Mouse (Mus musculus): ENCODE results near the gene Psenen. TPM values are rescaled to one million over a fixed set of nuclear protein-coding genes. Genes with fewer than 3 reads are reported as not detected.
A peak's percentile ranks its signal among the peaks of the same experiment; 100 is the strongest.

Psenen gene
- polyA plus RNA-seq, 1 experiment from 2014 or later: 141 TPM

DNA sequence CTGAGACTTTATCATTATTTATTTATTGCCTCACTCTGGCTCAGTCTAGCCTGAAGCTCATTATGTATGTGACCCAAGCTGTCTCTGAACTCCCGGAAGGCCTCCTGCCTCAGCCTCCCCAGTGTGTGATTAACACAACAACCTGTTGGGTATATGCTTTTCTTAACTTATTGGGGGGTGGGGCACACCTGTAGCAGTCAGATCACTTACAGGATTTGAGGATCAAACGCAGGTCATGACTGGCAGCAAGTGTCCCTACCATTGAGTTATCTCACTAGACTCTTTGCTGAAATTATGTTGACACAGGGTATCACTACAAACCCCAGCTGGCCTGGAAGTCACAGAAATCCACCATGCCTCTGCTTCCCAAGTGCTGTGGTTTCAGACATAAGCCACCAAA, 3.1 kb downstream of the Psenen start:
- Histone ChIP-seq H3K27ac (peak overlapping the region; percentile 31; the same call in 1 of the 2 replicates), H3K4me2 (peak overlapping the region; percentile 97), H3K27me3 (no peaks in the 10 kb centered on the region), H3K9me3 (replicated peaks) (no peaks in the 10 kb centered on the region), H3K4me3 (no peak overlapping the region), H3K9ac (no peak overlapping the region), H3K4me1 (peaks cover 37% of the 10 kb centered on the region), H3K36me3 (ENCODE audit: poor library complexity, severe bottlenecking) (peaks cover 34% of the 10 kb centered on the region)
- ATAC-seq: no peak
- WGBS: 56% methylated on average over 2 of the region's 2 CpGs

DNA sequence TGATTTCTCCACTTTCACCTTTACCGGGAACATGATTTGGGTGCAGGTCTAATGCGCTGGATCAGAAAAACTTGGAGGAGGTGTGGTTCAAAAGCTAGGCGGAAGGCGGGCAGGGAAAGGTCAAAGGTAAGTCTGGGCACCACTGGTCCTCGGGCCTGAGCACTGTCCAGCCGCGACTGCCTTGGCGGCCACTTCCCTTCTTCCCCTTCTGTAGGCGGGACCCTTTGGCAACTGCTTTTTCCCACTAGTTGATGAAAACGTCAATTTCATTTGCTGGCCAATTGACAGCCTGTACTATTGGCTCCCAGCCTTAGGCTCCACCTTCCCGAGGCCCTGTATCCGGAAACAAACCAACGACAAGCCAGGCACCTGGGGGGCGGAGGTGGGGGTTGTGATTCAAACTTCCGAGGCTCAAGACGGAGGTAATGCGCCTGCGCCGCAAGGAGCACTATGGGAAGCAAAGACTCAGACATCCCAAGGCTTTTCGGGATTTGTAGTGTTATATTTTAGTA, 3.9 kb downstream of the Psenen start, which contains the start of gene Lin37:
TSS of gene Lin37 (minus strand) at position 396 of the 512 bp plus-strand sequence.
- Histone ChIP-seq H3K4me3 (peak within 1 kb of the TSS; percentile 70), H3K4me1 (peaks cover 36% of the 10 kb centered on the region), H3K36me3 (ENCODE audit: poor library complexity, severe bottlenecking) (peaks cover 34% of the 10 kb centered on the region), H3K27me3 (no peaks in the 10 kb centered on the region), H3K27ac (peak within 1 kb of the TSS; percentile 31), H3K9ac (peak within 1 kb of the TSS; percentile 83), H3K9me3 (replicated peaks) (no peaks in the 10 kb centered on the region), H3K4me2 (peak within 1 kb of the TSS; percentile 97)
- 1% methylated on average over 20 of the region's 20 CpGs for WGBS
- ATAC-seq: peak; percentile 88

DNA sequence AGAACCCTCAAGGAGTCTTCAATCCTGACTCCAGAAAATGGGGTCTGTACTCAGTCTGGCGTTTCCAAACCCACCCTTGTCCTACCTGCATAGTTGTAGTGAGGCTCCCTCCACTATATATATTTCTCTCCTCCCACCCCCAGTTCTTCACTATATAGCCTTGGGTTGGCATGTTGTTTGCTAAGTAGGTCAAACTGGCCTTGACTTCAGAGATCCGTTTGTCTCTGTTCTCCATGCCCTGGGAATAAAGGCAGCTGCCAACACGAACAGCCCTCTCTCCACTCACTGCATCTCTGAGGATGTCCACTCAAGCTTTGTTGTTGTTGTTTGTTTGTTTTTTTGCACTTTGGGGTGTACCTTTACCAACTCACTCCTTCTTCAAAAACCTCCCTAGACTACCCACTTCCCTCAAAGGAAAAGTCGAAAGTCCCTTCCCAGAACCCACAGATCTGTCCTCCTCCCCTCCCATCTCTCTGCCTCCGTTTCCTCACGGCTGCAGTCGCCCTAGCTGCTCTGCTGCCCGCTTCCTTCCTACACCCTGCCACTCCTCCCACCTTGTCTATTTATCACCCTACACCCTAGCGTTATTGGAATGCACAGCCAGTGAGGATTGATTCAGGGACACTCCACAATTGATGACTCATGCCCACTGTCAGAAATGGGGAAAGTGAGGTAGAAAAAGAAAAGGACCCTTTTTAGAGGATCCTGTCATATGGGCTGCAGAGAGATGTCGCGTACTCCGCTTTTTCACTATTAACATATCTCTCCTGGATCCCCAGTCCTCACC, 4.6 kb downstream of the Psenen start:
- Histone ChIP-seq H3K4me2 (peak overlapping the region; percentile 97), H3K9ac (peak overlapping the region; percentile 83), H3K36me3 (ENCODE audit: poor library complexity, severe bottlenecking) (peaks cover 40% of the 10 kb centered on the region), H3K4me3 (peak overlapping the region; percentile 70), H3K27ac (peak overlapping the region; percentile 16; the same call in 1 of the 2 replicates), H3K9me3 (replicated peaks) (no peaks in the 10 kb centered on the region), H3K4me1 (peaks cover 29% of the 10 kb centered on the region), H3K27me3 (no peaks in the 10 kb centered on the region)
- ATAC-seq: peak; percentile 0; the same call in 1 of the 2 replicates
- 18% methylated on average over 12 of the region's 12 CpGs for WGBS

DNA sequence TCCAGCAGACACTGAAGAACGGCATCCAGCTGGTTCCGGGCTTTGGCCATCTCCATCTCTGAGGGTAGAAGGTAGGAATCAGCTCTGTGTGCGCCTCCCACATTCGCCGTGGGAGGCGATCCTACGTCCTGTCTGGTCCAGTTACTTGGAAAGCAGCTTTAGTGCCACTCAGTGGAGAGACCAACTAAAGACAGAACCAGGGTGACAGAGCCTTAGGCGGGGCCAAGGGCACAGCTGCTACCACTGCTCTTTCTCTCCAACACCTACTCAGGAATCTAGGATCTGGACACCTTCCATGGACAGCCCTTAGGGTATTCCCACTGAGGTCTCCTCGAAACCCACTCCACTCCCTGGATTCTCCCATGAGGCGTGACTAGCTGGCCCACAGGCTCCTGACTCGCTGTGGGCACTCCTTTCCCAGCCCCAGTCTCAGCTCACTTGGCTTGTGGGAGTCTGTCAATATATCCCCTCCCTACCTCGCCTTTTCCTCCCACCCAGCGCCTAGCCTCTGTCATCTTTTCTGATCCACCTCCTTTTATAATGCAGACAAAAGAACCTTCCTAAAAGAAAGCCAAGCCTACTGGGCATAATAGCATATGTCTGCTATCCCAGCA, 5.4 kb downstream of the Psenen start:
- peak overlapping the region; percentile 70 for H3K4me3 ChIP-seq
- no peak overlapping the region for H3K27ac ChIP-seq
- no peaks in the 10 kb centered on the region for H3K27me3 ChIP-seq
- WGBS: 90% methylated on average over 13 of the region's 13 CpGs
- peak overlapping the region; percentile 97 for H3K4me2 ChIP-seq
- no peaks in the 10 kb centered on the region for H3K9me3 ChIP-seq (replicated peaks)
- H3K4me1 ChIP-seq: peaks cover 34% of the 10 kb centered on the region
- ATAC-seq: no peak
- H3K36me3 ChIP-seq (ENCODE audit: poor library complexity, severe bottlenecking): peaks cover 42% of the 10 kb centered on the region
- H3K9ac ChIP-seq: peak overlapping the region; percentile 83; the same call in 1 of the 2 replicates

DNA sequence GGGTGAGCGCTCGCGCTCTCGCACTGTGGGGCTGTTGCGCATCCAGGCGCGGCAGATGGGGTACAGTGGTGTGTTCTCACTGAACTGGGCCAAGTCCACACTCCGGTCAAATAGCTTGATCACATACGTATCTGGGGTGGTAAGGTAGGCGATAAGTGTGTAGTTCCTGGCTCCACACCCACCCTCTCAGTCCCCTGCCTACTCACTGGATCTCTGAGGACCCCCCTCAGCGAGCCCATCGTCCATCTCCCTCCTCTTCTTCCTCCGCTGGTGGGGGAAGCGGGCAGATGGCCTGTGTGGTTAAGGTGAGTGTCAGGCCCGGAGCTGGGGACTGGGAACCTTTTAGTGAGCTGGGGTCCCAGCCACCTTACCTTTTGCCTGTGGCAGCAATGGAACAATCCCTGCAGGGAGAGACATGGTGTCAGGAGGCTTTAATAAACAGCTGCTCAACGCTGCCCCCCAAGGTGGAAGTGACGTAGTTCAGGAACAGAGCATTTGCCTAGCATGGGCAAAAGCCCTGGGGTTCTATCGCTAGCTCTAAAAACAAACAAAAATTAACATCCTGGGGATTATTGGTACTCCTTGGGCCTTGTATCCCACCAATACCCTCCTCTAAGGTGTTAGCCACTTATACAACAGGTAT, 6.4 kb downstream of the Psenen start:
- H3K9me3 ChIP-seq (replicated peaks): no peaks in the 10 kb centered on the region
- 89% methylated on average over 18 of the region's 18 CpGs for WGBS
- no peak overlapping the region for H3K4me2 ChIP-seq
- no peak overlapping the region for H3K27ac ChIP-seq
- peaks cover 42% of the 10 kb centered on the region for H3K36me3 ChIP-seq (ENCODE audit: poor library complexity, severe bottlenecking)
- ATAC-seq: no peak
- H3K9ac ChIP-seq: no peak overlapping the region
- H3K27me3 ChIP-seq: no peaks in the 10 kb centered on the region
- H3K4me3 ChIP-seq: no peak overlapping the region
- peaks cover 35% of the 10 kb centered on the region for H3K4me1 ChIP-seq

DNA sequence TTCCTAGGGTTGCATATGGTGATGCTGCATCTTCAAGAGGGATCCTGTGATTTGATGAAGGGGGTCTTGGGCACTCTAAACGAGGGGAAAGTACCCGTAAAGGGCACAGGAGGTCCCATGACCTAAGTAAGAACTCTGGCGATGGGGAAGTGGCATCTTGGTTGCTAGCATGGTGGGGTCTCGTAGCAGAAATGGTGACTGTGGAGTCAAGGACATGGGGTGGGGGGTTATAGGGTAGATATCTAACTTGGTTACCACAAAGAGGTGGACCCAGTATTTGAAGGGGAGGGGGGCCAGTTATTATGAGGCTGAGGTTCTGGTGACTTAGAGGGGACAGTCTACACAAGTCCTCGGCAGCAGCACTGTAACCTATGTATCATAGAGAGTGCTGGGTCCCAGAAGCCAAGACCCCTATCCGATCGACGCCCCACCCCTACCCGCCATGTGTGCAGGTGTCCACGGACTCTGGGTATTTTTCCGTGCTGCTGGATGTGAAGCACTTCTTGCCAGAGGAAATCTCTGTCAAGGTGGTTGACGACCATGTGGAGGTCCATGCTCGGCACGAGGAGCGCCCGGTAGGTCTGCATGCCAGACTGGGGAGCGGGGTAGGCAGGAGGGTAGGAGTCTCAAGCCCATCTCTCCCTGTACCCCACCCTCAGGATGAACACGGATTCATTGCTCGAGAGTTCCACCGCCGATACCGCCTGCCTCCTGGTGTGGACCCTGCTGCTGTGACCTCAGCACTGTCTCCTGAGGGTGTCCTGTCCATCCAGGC, 9.4 kb downstream of the Psenen start:
- WGBS: 86% methylated on average over 22 of the region's 22 CpGs
- Histone ChIP-seq H3K4me1 (peaks cover 32% of the 10 kb centered on the region), H3K27ac (no peak overlapping the region; the same call in 1 of the 2 replicates), H3K4me2 (peak overlapping the region; percentile 84), H3K9ac (peak overlapping the region; percentile 73; the same call in 1 of the 2 replicates), H3K27me3 (no peaks in the 10 kb centered on the region), H3K9me3 (replicated peaks) (no peaks in the 10 kb centered on the region), H3K36me3 (ENCODE audit: poor library complexity, severe bottlenecking) (peaks cover 42% of the 10 kb centered on the region), H3K4me3 (peak overlapping the region; percentile 60)
- no peak for ATAC-seq

DNA sequence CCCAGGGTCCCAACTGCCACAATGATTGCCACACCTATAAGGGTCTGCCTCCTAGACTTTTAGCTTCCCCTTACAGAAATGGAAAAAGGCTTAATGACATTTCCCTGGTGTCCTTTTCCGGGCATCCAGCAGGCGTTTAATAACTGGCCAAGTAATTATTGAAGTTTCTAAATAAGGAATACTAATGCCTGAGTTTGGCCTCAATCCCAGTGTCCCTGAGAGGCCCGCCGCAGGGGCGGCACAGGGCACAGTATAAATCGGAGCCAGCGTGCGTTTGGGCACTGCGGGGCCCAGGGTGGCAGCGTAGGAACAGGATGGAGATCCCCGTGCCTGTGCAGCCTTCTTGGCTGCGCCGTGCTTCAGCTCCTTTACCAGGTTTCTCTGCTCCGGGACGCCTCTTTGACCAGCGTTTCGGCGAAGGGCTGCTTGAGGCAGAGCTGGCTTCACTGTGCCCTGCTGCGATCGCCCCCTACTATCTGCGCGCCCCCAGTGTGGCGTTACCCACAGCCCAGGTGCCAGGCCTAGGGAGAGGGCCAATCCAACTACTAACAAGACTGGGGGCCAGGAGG, 10.3 kb downstream of the Psenen start:
- peak overlapping the region; percentile 77 for H3K27ac ChIP-seq
- no peaks in the 10 kb centered on the region for H3K27me3 ChIP-seq
- WGBS: 8% methylated on average over 23 of the region's 23 CpGs
- peak overlapping the region; percentile 60 for H3K4me3 ChIP-seq
- H3K36me3 ChIP-seq (ENCODE audit: poor library complexity, severe bottlenecking): peaks cover 51% of the 10 kb centered on the region
- peak overlapping the region; percentile 84 for H3K4me2 ChIP-seq
- ATAC-seq: no peak
- no peaks in the 10 kb centered on the region for H3K9me3 ChIP-seq (replicated peaks)
- peak overlapping the region; percentile 73 for H3K9ac ChIP-seq
- H3K4me1 ChIP-seq: peaks cover 23% of the 10 kb centered on the region

DNA sequence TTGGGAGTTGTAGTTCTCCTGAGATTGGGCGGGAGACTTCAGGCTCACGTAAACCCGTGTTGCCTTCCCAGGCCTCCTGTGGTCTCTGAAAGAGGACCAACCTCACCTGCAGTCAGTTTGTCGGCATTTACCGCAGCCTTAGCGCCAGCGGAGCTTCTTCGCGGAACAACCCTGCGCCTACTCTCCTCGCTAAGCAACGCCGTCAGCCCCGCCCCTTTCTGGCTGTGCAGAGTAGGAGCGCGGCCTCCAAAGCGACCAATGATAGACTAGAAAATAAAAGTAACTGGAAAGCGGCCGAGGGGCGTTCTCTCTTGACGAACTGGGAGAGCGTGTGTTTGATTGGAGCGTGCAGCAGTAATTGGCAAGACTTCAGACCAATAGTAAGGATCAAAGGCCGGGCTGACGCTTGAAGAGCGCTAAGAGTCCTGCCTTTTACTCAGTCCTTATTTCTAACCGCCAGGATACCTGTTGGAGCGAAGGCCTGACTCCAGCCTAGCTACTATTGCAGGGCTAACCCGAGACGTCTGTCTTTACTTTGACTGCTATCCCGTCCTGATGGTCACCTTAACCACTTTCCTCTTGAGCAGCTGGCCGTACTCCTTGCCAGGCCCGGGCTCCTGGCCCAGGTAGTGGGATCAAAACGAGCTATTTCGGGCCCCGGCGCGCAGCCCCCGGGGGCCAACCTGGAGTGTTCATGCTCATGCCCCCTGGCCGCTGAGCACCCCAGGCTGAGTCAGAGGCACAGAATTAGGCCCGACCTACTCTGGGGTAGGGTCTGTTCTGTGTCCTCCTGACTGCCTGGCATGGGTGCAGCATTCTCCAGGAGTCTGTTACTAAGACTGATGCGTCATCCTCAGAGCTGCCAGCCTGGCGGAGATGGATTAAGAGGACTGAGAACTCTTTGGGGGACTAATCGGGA, 11.1 kb downstream of the Psenen start, which contains the start of the genes Hspb6 and Proser3:
TSS of gene Hspb6 (plus strand) at position 77 of the 919 bp plus-strand sequence.
TSS of gene Proser3 (minus strand) at position 198 of the 919 bp plus-strand sequence.
- no peaks in the 10 kb centered on the region for H3K27me3 ChIP-seq
- no peaks in the 10 kb centered on the region for H3K9me3 ChIP-seq (replicated peaks)
- peaks cover 51% of the 10 kb centered on the region for H3K36me3 ChIP-seq (ENCODE audit: poor library complexity, severe bottlenecking)
- peak; percentile 97 for ATAC-seq
- peaks cover 19% of the 10 kb centered on the region for H3K4me1 ChIP-seq
- H3K4me2 ChIP-seq: peak within 1 kb of the TSS; percentile 84
- peak within 1 kb of the TSS; percentile 96 for H3K27ac ChIP-seq
- peak within 1 kb of the TSS; percentile 73 for H3K9ac ChIP-seq
- WGBS: under 1% methylated on average over 44 of the region's 44 CpGs
- H3K4me3 ChIP-seq: peak within 1 kb of the TSS; percentile 60

DNA sequence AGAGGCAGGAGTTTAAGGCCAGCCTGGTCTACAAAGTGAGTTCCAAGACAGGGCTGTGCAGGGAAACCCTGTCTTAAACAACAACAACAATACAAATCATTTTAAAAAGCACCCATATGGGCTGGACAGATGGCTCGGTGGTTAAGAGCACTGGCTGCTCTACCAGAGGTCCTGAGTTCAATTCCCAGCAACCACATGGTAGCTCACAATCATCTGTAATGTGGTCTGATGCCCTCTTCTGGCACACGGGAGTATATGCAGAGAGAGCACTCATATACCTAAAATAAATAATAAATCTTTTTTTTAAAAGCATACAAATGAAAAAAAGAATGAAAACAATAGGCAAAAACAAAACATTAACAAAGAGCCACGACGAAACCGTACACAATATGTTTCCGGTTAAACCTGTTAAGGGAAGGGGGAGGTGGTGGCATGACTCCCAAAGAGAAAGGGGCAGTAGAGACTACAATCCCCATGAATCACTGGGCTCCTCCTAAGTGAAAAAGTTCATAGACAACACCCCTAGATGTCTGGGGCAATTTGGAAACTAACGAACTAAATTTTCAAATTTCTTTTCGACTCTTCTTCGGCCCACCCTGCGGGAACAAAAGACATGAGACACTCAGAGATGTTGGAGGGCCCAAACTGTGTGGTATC, 11.9 kb downstream of the Psenen start:
- peak overlapping the region; percentile 84 for H3K4me2 ChIP-seq
- H3K4me3 ChIP-seq: peak overlapping the region; percentile 60
- peak; percentile 64 for ATAC-seq
- peak overlapping the region; percentile 73 for H3K9ac ChIP-seq
- peak overlapping the region; percentile 96 for H3K27ac ChIP-seq
- no peaks in the 10 kb centered on the region for H3K9me3 ChIP-seq (replicated peaks)
- H3K4me1 ChIP-seq: peaks cover 19% of the 10 kb centered on the region
- H3K27me3 ChIP-seq: no peaks in the 10 kb centered on the region
- WGBS: 2% methylated on average over 10 of the region's 10 CpGs
- H3K36me3 ChIP-seq (ENCODE audit: poor library complexity, severe bottlenecking): peaks cover 48% of the 10 kb centered on the region

DNA sequence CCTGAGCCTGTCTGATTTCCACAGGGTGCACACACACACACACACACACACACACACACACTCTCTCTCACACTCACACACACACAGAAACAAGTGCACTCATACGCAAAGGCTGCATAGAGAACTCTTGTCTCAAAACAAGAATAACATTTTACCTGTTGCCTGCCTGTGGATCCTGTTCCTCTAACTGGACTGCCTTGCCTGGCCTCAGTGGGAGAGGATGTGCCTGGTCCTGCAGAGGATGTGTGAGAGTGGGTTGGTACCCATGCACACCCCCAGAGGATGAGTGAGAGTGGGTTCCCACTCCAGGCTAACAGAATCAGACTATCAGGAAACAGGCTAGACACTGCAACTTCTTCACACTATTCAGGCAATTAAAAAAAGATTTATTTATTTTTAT, 12.8 kb downstream of the Psenen start:
- H3K36me3 ChIP-seq (ENCODE audit: poor library complexity, severe bottlenecking): peaks cover 47% of the 10 kb centered on the region
- no peaks in the 10 kb centered on the region for H3K9me3 ChIP-seq (replicated peaks)
- ATAC-seq: no peak
- H3K4me2 ChIP-seq: no peak overlapping the region
- H3K4me1 ChIP-seq: peaks cover 19% of the 10 kb centered on the region
- 92% methylated on average over 1 of the region's 1 CpGs for WGBS
- H3K4me3 ChIP-seq: no peak overlapping the region
- H3K9ac ChIP-seq: no peak overlapping the region
- no peak overlapping the region for H3K27ac ChIP-seq
- H3K27me3 ChIP-seq: no peaks in the 10 kb centered on the region
